In genomic region chr9:48813960-48814880, GRCm38 (mm10) we compare ENCODE assay signal across 8 mouse cellular contexts. TPM values are rescaled to one million over a fixed set of nuclear protein-coding genes. Genes with fewer than 3 reads are reported as not detected.
DNase-seq lines count a peak whose midpoint lies in the region; ATAC-seq and TF ChIP-seq lines count a peak whose summit lies in the region.
"Had no signal": no experiment of that assay in that cellular context is flagged by ENCODE, and none has a peak within 500 bp of the region (broad histone marks: within the 10 kb centered on the region; RNA-seq: fewer than 3 reads in every experiment).

No protein-coding gene starts in this region.

- DNase-seq in midbrain, embryonic 10.5 days (ENCODE audit: low spot score): no peak
- no peak for DNase-seq in heart, postnatal 0 days (ENCODE audit: low spot score)
- no peak for DNase-seq in cerebellum, adult 8-10 months
- DNase-seq: right cerebral cortex, adult 18-20 months had no signal

- peak overlapping the region; percentile 50 for H3K27ac ChIP-seq in midbrain, embryonic 10.5 days (replicated peaks)
- no peak overlapping the region; the same call in 1 of the 2 replicates for H3K27ac ChIP-seq in midbrain, embryonic 13.5 days
- peak overlapping the region; percentile 65 for H3K27ac ChIP-seq in heart, postnatal 0 days (ENCODE audit: low read depth)
- no peak overlapping the region for H3K27ac ChIP-seq in kidney, embryonic 16.5 days (ENCODE audit: low read length)

- no peaks in the 10 kb centered on the region for H3K9me3 ChIP-seq in midbrain, embryonic 10.5 days (replicated peaks)
- no peaks in the 10 kb centered on the region for H3K9me3 ChIP-seq in midbrain, embryonic 13.5 days
- H3K9me3 ChIP-seq in erythroblast, embryonic 14.5 days (ENCODE audit: control insufficient read depth, low read length): no peaks in the 10 kb centered on the region
- H3K9me3 ChIP-seq in heart, postnatal 0 days (replicated peaks; ENCODE audit: control insufficient read depth, low read length): no peaks in the 10 kb centered on the region
- no peaks in the 10 kb centered on the region for H3K9me3 ChIP-seq in megakaryocyte, embryonic 14.5 days
- H3K9me3 ChIP-seq in kidney, embryonic 16.5 days (ENCODE audit: low read length): no peaks in the 10 kb centered on the region

- no peak for TF ChIP-seq CTCF in heart, postnatal 0 days (IDR thresholded peaks at IDR 0.05; ENCODE audit: low read depth)

- H3K27me3 ChIP-seq in midbrain, embryonic 10.5 days (ENCODE audit: low read depth, poor library complexity, severe bottlenecking): no peaks in the 10 kb centered on the region
- H3K27me3 ChIP-seq in midbrain, embryonic 13.5 days: no peaks in the 10 kb centered on the region
- peaks cover 2% of the 10 kb centered on the region; the same call in 1 of the 2 replicates for H3K27me3 ChIP-seq in erythroblast, embryonic 14.5 days (ENCODE audit: control insufficient read depth)
- no peaks in the 10 kb centered on the region for H3K27me3 ChIP-seq in heart, postnatal 0 days (ENCODE audit: control insufficient read depth, insufficient read depth, low read length)
- H3K27me3 ChIP-seq in megakaryocyte, embryonic 14.5 days (replicated peaks): no peaks in the 10 kb centered on the region
- H3K27me3 ChIP-seq in kidney, embryonic 16.5 days (ENCODE audit: insufficient read depth, low read length): no peaks in the 10 kb centered on the region

- H3K4me3 ChIP-seq in midbrain, embryonic 10.5 days: no peak overlapping the region
- no peak overlapping the region for H3K4me3 ChIP-seq in midbrain, embryonic 13.5 days (replicated peaks)
- peak overlapping the region; percentile 38 for H3K4me3 ChIP-seq in erythroblast, embryonic 14.5 days (replicated peaks)
- no peak overlapping the region for H3K4me3 ChIP-seq in heart, postnatal 0 days (ENCODE audit: low read depth, low read length)
- peak overlapping the region; percentile 86 for H3K4me3 ChIP-seq in megakaryocyte, embryonic 14.5 days (replicated peaks)
- no peak overlapping the region for H3K4me3 ChIP-seq in kidney, embryonic 16.5 days (ENCODE audit: low read length)

- WGBS in midbrain, embryonic 10.5 days: 83% methylated on average over 19 of the region's 19 CpGs
- WGBS in midbrain, embryonic 13.5 days: 76% methylated on average over 19 of the region's 19 CpGs
- 36% methylated on average over 19 of the region's 19 CpGs for WGBS in heart, postnatal 0 days
- 66% methylated on average over 19 of the region's 19 CpGs for WGBS in kidney, embryonic 16.5 days

- ATAC-seq in midbrain, embryonic 13.5 days: no peak
- peak; percentile 57 for ATAC-seq in heart, postnatal 0 days (ENCODE audit: insufficient read depth, low read depth)
- no peak for ATAC-seq in kidney, embryonic 16.5 days (ENCODE audit: low FRiP score, low TSS enrichment)

- H3K4me1 ChIP-seq in midbrain, embryonic 10.5 days: peaks cover 57% of the 10 kb centered on the region
- H3K4me1 ChIP-seq in midbrain, embryonic 13.5 days (replicated peaks): peaks cover 20% of the 10 kb centered on the region
- peaks cover 41% of the 10 kb centered on the region for H3K4me1 ChIP-seq in erythroblast, embryonic 14.5 days (ENCODE audit: control insufficient read depth)
- peaks cover 37% of the 10 kb centered on the region for H3K4me1 ChIP-seq in heart, postnatal 0 days (ENCODE audit: control insufficient read depth, insufficient read depth)
- peaks cover 100% of the 10 kb centered on the region for H3K4me1 ChIP-seq in megakaryocyte, embryonic 14.5 days
- no peaks in the 10 kb centered on the region for H3K4me1 ChIP-seq in kidney, embryonic 16.5 days (ENCODE audit: insufficient read depth, low read length)

- no peak for TF ChIP-seq EP300 in heart, postnatal 0 days (IDR thresholded peaks at IDR 0.05; ENCODE audit: low read depth)

- peaks cover 59% of the 10 kb centered on the region for H3K36me3 ChIP-seq in midbrain, embryonic 10.5 days
- no peaks in the 10 kb centered on the region for H3K36me3 ChIP-seq in midbrain, embryonic 13.5 days
- no peaks in the 10 kb centered on the region for H3K36me3 ChIP-seq in erythroblast, embryonic 14.5 days (ENCODE audit: control insufficient read depth)
- H3K36me3 ChIP-seq in heart, postnatal 0 days (replicated peaks; ENCODE audit: control insufficient read depth, insufficient read depth, low read length): 0 out of 2 replicates have a peak, but pooled peaks cover 3% of the 10 kb centered on the region
- peaks cover 13% of the 10 kb centered on the region for H3K36me3 ChIP-seq in megakaryocyte, embryonic 14.5 days (replicated peaks; ENCODE audit: low read length)
- no peaks in the 10 kb centered on the region for H3K36me3 ChIP-seq in kidney, embryonic 16.5 days (ENCODE audit: insufficient read depth, low read length)

- no peak overlapping the region for H3K4me2 ChIP-seq in midbrain, embryonic 13.5 days (replicated peaks)
- peak overlapping the region; percentile 35; the same call in 1 of the 2 replicates for H3K4me2 ChIP-seq in heart, postnatal 0 days (ENCODE audit: low read depth, low read length)
- no peak overlapping the region for H3K4me2 ChIP-seq in kidney, embryonic 16.5 days (replicated peaks; ENCODE audit: low read depth, low read length)

- H3K9ac ChIP-seq in midbrain, embryonic 13.5 days (replicated peaks): no peak overlapping the region
- H3K9ac ChIP-seq in heart, postnatal 0 days (replicated peaks; ENCODE audit: low read depth, low read length): peak overlapping the region; percentile 38
- H3K9ac ChIP-seq in kidney, embryonic 16.5 days (replicated peaks; ENCODE audit: low read length): no peak overlapping the region

RNA-seq across cellular contexts. Expression of gene Zbtb16, which starts 21.8 kb away (rescaled TPM):
- 39.8 and 48.1 TPM in 2 replicates for polyA plus RNA-seq in midbrain, embryonic 10.5 days (2016; fragmentation: Nextera tagmentation; extraction: Ambion mirVana)
- 6.8 and 7.2 TPM in 2 replicates for polyA plus RNA-seq in midbrain, embryonic 13.5 days (2015; fragmentation: Nextera tagmentation; extraction: Ambion mirVana)
- 0.02 TPM in 2 replicates for polyA plus RNA-seq in erythroblast, embryonic 14.5 days (2012)
- total RNA-seq in heart, postnatal 0 days (2014; rRNA removed; ENCODE audit: low replicate concordance): 54.7 and 65.0 TPM in 2 replicates
- 1.8 and 5.0 TPM in 2 replicates for polyA plus RNA-seq in heart, postnatal 0 days (2015; fragmentation: Nextera tagmentation; extraction: Ambion mirVana)
- 1.00 and 1.8 TPM in 2 replicates for polyA plus RNA-seq in megakaryocyte, embryonic 14.5 days (2012; ENCODE audit: insufficient read depth, low replicate concordance)
- 1.5 and 1.8 TPM in 2 replicates for polyA plus RNA-seq in kidney, embryonic 16.5 days (2015; fragmentation: Nextera tagmentation; extraction: Ambion mirVana)

Comparison
In these comparisons a context has a peak if more than half of its experiments do, and no peak if none do; other contexts are left out.
1. H3K27ac ChIP-seq: peak in midbrain, embryonic 10.5 days (single experiment) and heart, postnatal 0 days (single experiment); none in midbrain, embryonic 13.5 days (single experiment) and kidney, embryonic 16.5 days (single experiment).
2. H3K4me3 ChIP-seq: peak in erythroblast, embryonic 14.5 days (single experiment) and megakaryocyte, embryonic 14.5 days (single experiment); none in midbrain, embryonic 10.5 days (single experiment), midbrain, embryonic 13.5 days (single experiment), heart, postnatal 0 days (single experiment) and kidney, embryonic 16.5 days (single experiment).